Mouse (Mus musculus) ovary, adult 18-20 months (tissue): ENCODE results near the gene Gtf2a1l.

Experiments
- DNase-seq: peaks from one replicate; pipeline ENCODE4 v3.0.0; 2022; ENCODE audit warnings: low spot score, mixed read lengths

Gene Gtf2a1l

DNA sequence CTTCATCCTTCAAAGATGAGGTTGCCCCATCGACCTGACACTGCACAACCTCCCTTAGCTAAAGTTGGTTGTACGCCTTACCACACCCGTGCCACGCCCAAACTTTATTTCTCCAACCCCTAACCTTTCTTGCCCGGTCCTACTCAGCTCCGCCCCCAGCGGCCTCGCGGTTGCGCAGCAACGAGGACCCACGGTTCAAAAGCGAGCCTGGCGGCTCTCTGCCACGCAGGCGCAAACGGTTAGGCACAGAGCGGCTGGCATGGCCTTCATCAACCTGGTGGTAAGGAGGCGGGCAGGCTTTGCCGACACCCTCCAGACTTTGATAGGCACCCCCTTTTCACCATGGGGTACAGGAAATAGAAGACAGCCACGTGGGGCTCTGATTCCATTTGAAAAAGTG is at the start of gene Gtf2a1l:
Gtf2a1l (plus strand) TSS at position 209 of the 400 bp plus-strand sequence.
- DNase-seq: peak; percentile 60

- DNase-seq: no peak
Observed at GRCm38 (mm10) chr17:88620935-88621334, 47.5 kb upstream of the Gtf2a1l start.

DNA sequence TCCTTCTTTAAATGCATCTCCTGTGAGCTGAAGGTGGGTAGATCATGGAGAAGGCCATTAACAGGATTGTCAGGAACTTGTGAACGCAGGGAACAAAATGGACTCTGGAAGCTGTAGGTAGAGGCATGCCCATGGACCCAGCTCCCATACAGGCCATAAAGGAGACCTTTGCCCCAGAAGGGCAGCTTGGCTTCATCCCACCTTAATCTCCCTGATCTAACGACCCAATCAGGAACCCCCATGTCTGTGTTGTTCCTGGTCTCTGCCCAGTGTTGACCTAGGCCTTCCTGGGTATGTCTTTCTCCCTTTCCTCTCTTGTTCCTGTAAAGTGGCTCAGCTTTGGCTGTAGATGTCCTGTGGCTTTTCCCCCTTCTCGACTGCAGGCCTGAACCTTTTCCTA is 47.1 kb upstream of the Gtf2a1l start:
- no peak for DNase-seq

- DNase-seq: no peak
Observed at GRCm38 (mm10) chr17:88622711-88623110, 45.7 kb upstream of the Gtf2a1l start.

- no peak for DNase-seq
Observed at GRCm38 (mm10) chr17:88624386-88624785, 44.1 kb upstream of the Gtf2a1l start.

DNA sequence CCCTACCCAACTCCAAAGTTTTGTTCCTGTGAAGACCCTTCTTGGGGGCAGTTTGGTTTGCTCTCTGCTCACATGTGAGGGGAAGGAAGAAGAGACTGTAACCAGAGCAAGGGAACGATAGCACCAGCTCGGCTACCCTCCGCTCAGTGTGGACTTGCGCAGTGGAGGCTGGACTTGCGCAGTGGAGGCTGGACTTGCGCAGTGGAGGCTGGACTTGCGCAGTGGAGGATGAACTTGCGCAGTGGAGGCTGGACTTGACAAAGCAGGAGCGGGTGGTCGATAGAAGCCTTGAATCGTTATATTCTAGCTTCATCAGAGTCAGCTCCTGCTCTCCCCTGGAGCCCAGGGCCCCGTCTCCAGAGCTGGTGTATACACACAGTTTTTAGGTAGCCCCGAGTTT is 43.1 kb upstream of the Gtf2a1l start:
- no peak for DNase-seq

DNA sequence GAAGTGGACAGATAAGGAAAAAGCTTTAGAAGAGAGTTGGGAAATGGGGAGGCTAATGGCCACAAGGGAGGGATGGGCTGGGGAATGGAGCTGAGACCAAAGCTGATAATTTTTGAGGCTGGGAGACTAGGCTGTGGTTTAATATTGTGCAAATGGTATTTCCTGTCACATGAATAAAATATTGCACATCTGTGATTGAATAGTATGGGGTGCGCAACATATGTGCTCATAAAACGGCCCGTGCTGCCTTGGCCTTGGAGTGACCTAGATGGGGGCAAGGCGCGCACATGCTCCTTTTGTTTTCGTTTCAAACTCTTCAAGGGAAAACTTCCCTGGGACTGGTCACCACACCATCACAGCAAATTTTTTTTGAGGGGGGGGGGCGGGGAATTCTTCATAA is 42.5 kb upstream of the Gtf2a1l start:
- DNase-seq: no peak

DNA sequence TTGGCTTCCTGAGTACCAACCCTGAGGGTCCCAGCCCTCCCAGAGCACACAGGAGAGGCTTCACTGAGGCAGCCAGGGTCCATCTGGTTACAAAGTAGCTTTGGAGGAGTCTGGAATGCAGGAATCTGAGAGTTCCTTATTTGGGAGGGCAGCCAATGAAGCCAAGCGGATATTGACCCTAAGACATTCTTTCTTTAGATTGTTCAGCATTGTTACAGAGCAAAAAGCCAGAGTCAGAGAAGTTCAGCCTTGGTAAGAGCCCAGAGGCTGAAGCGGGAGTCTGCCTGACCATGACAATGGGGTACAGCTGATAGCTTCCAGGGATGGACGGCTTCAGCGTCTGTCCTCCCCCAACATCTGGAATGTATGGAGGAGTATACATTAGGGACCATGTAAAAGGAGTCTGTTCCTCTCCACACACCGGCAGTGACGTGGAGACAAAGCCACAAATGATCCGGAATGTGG is 42.1 kb upstream of the Gtf2a1l start:
- no peak for DNase-seq

- DNase-seq: no peak
Observed at GRCm38 (mm10) chr17:88627150-88627549, 41.3 kb upstream of the Gtf2a1l start.

DNA sequence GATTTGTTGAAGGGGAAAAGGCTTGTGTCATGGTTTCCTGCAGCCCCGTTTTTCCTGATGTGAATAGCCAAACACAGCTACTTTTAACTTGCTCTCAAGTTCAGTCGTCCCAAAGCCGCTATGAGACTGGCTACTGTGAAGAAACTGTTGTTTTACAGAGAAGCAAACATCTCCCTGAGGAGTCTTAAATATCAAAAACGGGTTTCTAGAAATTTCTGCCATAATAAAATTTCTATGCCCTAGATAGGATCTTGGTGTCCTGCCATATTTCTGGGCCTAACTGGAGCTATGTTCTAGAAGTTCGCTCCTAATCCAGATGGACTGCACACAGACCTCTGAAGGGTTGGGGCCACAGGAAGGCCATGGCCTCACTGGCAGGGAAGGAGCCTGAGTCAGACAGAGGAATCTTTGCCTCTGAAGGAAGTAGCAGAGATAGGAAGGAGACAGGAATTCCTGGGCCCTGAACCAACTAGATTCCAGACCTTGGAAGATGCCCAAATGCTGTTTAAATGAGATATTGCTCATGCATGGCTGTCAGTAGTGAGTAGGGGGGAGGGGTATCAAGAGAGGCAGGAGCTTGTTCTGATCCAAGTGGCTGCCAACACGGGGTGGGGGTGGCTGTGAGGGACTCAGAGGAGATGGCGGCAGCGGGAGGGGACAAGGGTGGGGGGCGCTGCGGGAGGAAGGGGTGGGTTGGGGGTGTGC is 39.6 kb upstream of the Gtf2a1l start:
- DNase-seq: peak; percentile 76

GRCm38 (mm10) chr17:88629381-88629759 is 39.1 kb upstream of the Gtf2a1l start:
- DNase-seq: peak; percentile 45

GRCm38 (mm10) chr17:88629931-88630553 is 38.4 kb upstream of the Gtf2a1l start:
- peak; percentile 73 for DNase-seq

GRCm38 (mm10) chr17:88630554-88630948 is 37.9 kb upstream of the Gtf2a1l start:
- DNase-seq: no peak

- DNase-seq: no peak
Observed at GRCm38 (mm10) chr17:88632631-88633030, 35.8 kb upstream of the Gtf2a1l start.

GRCm38 (mm10) chr17:88636076-88636475 is 32.4 kb upstream of the Gtf2a1l start:
- DNase-seq: no peak

- no peak for DNase-seq
Observed at GRCm38 (mm10) chr17:88636587-88636986, 31.9 kb upstream of the Gtf2a1l start.

- DNase-seq: peak; percentile 27
Observed at GRCm38 (mm10) chr17:88641012-88641411, 27.4 kb upstream of the Gtf2a1l start.

DNA sequence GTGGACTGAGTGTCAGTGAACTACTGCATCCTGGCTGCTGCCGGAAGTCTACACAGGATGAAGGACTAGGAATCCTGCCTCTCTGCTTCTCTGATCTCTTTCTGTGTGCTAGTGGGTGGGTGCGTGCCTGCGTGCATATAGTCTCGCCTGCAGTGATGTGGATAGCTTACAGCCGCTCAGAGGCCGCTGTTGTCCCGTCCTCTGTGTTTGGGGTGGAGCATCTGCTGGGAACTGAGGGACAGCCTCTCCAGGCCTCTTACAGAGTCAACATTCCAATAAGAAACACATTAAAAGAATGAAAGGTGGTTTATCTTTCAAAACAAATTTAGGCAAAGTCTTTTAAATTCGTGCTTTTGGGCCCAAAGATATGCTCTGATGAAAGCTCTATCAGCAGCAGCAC is 26.6 kb upstream of the Gtf2a1l start:
- DNase-seq: no peak

GRCm38 (mm10) chr17:88644876-88645275 is 23.6 kb upstream of the Gtf2a1l start:
- DNase-seq: no peak

GRCm38 (mm10) chr17:88645299-88645698 is 23.2 kb upstream of the Gtf2a1l start:
- DNase-seq: no peak

DNA sequence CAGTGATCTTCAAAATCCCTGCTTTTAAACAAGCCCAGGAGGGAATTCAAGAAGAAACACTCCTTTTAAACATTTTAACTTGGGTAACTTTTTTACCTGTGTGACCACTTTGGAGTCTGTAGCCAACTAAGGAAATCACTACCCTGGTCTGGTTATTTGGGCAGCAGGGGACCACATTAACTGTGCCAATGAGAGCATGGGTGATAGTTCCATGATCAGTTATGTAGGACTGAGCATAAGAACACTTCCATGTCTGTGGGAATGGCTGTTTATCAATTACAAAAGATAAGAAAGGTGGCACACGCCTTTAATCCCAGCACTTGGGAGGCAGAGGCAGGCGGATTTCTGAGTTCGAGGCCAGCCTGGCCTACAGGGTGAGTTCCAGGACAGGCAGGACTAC is 21.3 kb upstream of the Gtf2a1l start:
- no peak for DNase-seq

- DNase-seq: no peak
Observed at GRCm38 (mm10) chr17:88652010-88652409, 16.4 kb upstream of the Gtf2a1l start.

DNA sequence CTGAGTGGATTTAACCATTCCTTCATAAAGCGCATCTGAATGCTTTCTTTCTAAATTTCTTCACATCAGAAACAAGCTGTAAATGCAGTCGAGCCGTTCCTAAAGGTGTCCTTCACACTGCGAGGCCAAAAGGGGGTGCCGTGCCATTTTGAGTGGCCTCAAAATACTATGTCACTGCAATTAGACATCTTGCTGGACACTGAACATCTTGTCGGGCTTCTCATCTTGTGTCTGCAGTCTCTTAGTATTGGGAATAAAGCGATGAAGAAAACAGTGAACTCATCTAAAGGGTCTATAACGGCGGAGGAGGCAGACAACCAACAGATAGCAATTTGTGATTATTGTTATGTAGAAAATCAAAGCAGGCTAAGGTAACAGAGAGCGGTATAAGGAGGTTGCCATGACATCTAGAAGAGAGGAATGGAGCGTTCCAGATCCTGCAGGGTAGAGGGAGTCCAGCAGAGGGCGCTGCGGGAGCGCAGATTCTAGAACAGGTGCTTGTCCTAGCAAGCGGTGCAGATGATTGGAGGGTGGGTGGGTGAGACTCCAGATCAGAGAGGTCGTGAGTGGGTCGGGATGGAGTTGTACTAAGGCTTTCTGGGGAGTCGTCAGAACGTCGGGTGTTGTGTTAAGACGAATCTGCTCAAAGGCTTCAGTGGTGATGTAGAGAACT is 15.6 kb upstream of the Gtf2a1l start:
- DNase-seq: peak; percentile 25
